In the genomic region with DNA sequence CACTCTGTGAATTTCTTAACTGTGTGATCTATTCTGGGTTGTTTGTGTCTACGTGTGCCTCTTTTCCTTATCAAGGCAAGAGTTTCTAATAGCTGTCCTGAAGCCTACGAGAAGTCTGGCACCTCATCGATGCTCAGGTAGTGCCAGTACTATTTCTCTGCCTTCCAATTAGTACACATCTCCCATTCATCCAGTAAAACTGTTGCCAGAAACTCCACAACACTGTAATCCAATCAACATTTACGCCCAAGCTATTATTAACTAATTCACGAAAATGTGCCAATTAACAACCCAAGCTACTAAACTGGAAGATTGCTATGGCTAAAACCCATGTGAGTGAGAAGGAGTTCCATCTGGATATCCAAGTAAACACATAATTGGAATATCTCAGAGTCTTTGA, we compare ENCODE assay signal across 19 mouse cellular contexts.
"Had no signal": no experiment of that assay in that cellular context is flagged by ENCODE, and none has a peak within 500 bp of the region (broad histone marks: within the 10 kb centered on the region; RNA-seq: fewer than 3 reads in every experiment).

No protein-coding gene starts in this region.

- H3K4me3 ChIP-seq: midbrain, embryonic 10.5 days; midbrain, embryonic 12.5 days; myocyte; neural tube, embryonic 13.5 days; neural tube, embryonic 15.5 days had no signal

- H3K36me3 ChIP-seq: midbrain, embryonic 10.5 days; midbrain, embryonic 12.5 days; neural tube, embryonic 13.5 days; neural tube, embryonic 15.5 days had no signal

- H3K27me3 ChIP-seq: midbrain, embryonic 12.5 days; neural tube, embryonic 13.5 days; neural tube, embryonic 15.5 days had no signal

- DNase-seq: lung, adult 18-20 months; lung, embryonic 14.5 days; lung, postnatal 10 days; lung, postnatal 4 days; midbrain, embryonic 14.5 days; retina, postnatal 1 day; right cerebral cortex, adult 18-20 months; right cerebral cortex, postnatal 25 days; right cerebral cortex, postnatal 4 days; spleen, adult 18-20 months; thymus, adult 18-20 months; thymus, postnatal 14 days; thymus, postnatal 36 days had no signal

- H3K9me3 ChIP-seq: midbrain, embryonic 10.5 days; midbrain, embryonic 12.5 days; neural tube, embryonic 13.5 days; neural tube, embryonic 15.5 days had no signal

- H3K4me2 ChIP-seq: lung, embryonic 14.5 days; midbrain, embryonic 12.5 days; neural tube, embryonic 13.5 days; neural tube, embryonic 15.5 days had no signal

- H3K9ac ChIP-seq: lung, embryonic 14.5 days; midbrain, embryonic 12.5 days; neural tube, embryonic 13.5 days; neural tube, embryonic 15.5 days had no signal

- H3K27ac ChIP-seq: midbrain, embryonic 10.5 days; midbrain, embryonic 12.5 days; neural tube, embryonic 13.5 days; neural tube, embryonic 15.5 days had no signal

- ATAC-seq: midbrain, embryonic 16.5 days had no signal

- H3K4me1 ChIP-seq: midbrain, embryonic 10.5 days; midbrain, embryonic 12.5 days; neural tube, embryonic 13.5 days; neural tube, embryonic 15.5 days had no signal
